Comparison of ENCODE assay signal across 9 mouse cellular contexts in genomic region chr6:84697474-84698287, GRCm38 (mm10).
DNase-seq lines count a peak whose midpoint lies in the region; ATAC-seq and TF ChIP-seq lines count a peak whose summit lies in the region.
"Had no signal": no experiment of that assay in that cellular context is flagged by ENCODE, and none has a peak within 500 bp of the region (broad histone marks: within the 10 kb centered on the region; RNA-seq: fewer than 3 reads in every experiment).

No protein-coding gene starts in this region.

- intact Hi-C loops in heart, postnatal 14 days (cut with DNase I), result no loop called here

- no peak overlapping the region for H3K4me2 ChIP-seq in lung, embryonic 14.5 days
- no peak overlapping the region for H3K4me2 ChIP-seq in hindbrain, postnatal 0 days (ENCODE audit: low read depth, low read length)
- H3K4me2 ChIP-seq: embryonic facial prominence, embryonic 13.5 days had no signal

- H3K9me3 ChIP-seq in lung, embryonic 14.5 days (ENCODE audit: low read depth, low read length), result no peaks in the 10 kb centered on the region
- H3K9me3 ChIP-seq in hindbrain, postnatal 0 days (ENCODE audit: low read length), result no peaks in the 10 kb centered on the region
- H3K9me3 ChIP-seq: embryonic facial prominence, embryonic 13.5 days had no signal

- H3K4me3 ChIP-seq in lung, embryonic 14.5 days (ENCODE audit: low read depth, low read length), result no peak overlapping the region
- no peak overlapping the region for H3K4me3 ChIP-seq in hindbrain, postnatal 0 days (ENCODE audit: low read length)
- H3K4me3 ChIP-seq: embryonic facial prominence, embryonic 13.5 days had no signal

- peak overlapping the region; percentile 33; the same call in 1 of the 2 replicates for H3K27ac ChIP-seq in lung, embryonic 14.5 days (ENCODE audit: low read depth)
- H3K27ac ChIP-seq in hindbrain, postnatal 0 days, result no peak overlapping the region
- H3K27ac ChIP-seq: embryonic facial prominence, embryonic 13.5 days had no signal

- H3K9ac ChIP-seq in lung, embryonic 14.5 days, result no peak overlapping the region
- H3K9ac ChIP-seq in hindbrain, postnatal 0 days (replicated peaks; ENCODE audit: low read length), result no peak overlapping the region
- H3K9ac ChIP-seq: embryonic facial prominence, embryonic 13.5 days had no signal

- WGBS in lung, embryonic 14.5 days, result 17% methylated on average over 9 of the region's 9 CpGs
- WGBS in hindbrain, postnatal 0 days, result 40% methylated on average over 9 of the region's 9 CpGs

- TF ChIP-seq CTCF in lung, embryonic 14.5 days (IDR thresholded peaks at IDR 0.05; ENCODE audit: low read depth), result no peak
- TF ChIP-seq CTCF in hindbrain, postnatal 0 days (IDR thresholded peaks at IDR 0.05; ENCODE audit: low read depth), result no peak

- peak; percentile 19 to 31 for DNase-seq in urinary bladder, adult 18-20 months (ENCODE audit: low spot score in 2 of 2)
- no peak for DNase-seq in urinary bladder, adult 2 months (ENCODE audit: low spot score)
- DNase-seq in heart, postnatal 14 days, result peak; percentile 27 to 64
- peak; percentile 42 for DNase-seq in lung, embryonic 14.5 days
- peak; percentile 27 for DNase-seq in urinary bladder, postnatal 25 days (ENCODE audit: low spot score)
- no peak for DNase-seq in hindbrain, postnatal 0 days (ENCODE audit: low spot score)
- DNase-seq in B cell, adult 2 months, result no peak
- DNase-seq in spleen, postnatal 14 days (ENCODE audit: low spot score in 2 of 2), result no peak

- no peaks in the 10 kb centered on the region for H3K27me3 ChIP-seq in lung, embryonic 14.5 days (ENCODE audit: insufficient read depth, low read length)
- no peaks in the 10 kb centered on the region for H3K27me3 ChIP-seq in hindbrain, postnatal 0 days (ENCODE audit: insufficient read depth, low read length)
- H3K27me3 ChIP-seq: embryonic facial prominence, embryonic 13.5 days had no signal

- peaks cover 16% of the 10 kb centered on the region for H3K4me1 ChIP-seq in lung, embryonic 14.5 days (ENCODE audit: insufficient read depth)
- peaks cover 7% of the 10 kb centered on the region; the same call in 1 of the 2 replicates for H3K4me1 ChIP-seq in hindbrain, postnatal 0 days (ENCODE audit: insufficient read depth, low read length)

- ATAC-seq in lung, embryonic 14.5 days (ENCODE audit: insufficient read depth), result peak; percentile 56; the same call in 1 of the 2 replicates
- no peak for ATAC-seq in hindbrain, postnatal 0 days

- H3K36me3 ChIP-seq in lung, embryonic 14.5 days (ENCODE audit: insufficient read depth), result no peaks in the 10 kb centered on the region
- H3K36me3 ChIP-seq in hindbrain, postnatal 0 days (ENCODE audit: insufficient read depth, low read length), result no peaks in the 10 kb centered on the region
- H3K36me3 ChIP-seq: embryonic facial prominence, embryonic 13.5 days had no signal

Comparison
In these comparisons a context has a peak if more than half of its experiments do, and no peak if none do; other contexts are left out.
1. DNase-seq: peak in urinary bladder, adult 18-20 months (2 of 2), heart, postnatal 14 days (2 of 2), lung, embryonic 14.5 days (single experiment) and urinary bladder, postnatal 25 days (single experiment); none in urinary bladder, adult 2 months (single experiment), hindbrain, postnatal 0 days (single experiment), B cell, adult 2 months (0 of 2) and spleen, postnatal 14 days (0 of 2).